Mouse (Mus musculus) MEL (cell line): ENCODE measurements around the gene Smoc1. TPM values are rescaled to one million over a fixed set of nuclear protein-coding genes. Genes with fewer than 3 reads are reported as not detected.

Experiments
- DNase-seq: peaks from one replicate; pipeline ENCODE4 v3.0.0; 2011; ENCODE audit warnings: low read depth, low spot score
- H3K27ac ChIP-seq: 2 replicates; pipeline ENCODE4 v1.5.1; 2012; ENCODE audit warnings: low read depth, mild to moderate bottlenecking, control low read depth, low read length, moderate library complexity; ENCODE audit not compliant: control insufficient read depth
- H3K27me3 ChIP-seq, 2 experiments: fragments of 150-350 bp in 1 of 2; sonication (generic) in 1 of 2; 2 replicates each; pipeline ENCODE4 v1.6.1; 2012; ENCODE audit warnings: low read length in 2 of 2, mild to moderate bottlenecking in 2 of 2, improper control_type of control experiment in 1 of 2, moderate library complexity in 1 of 2; ENCODE audit not compliant: insufficient read depth in 2 of 2, control insufficient read depth in 1 of 2
- H3K36me3 ChIP-seq, 2 experiments: 2 replicates each; pipeline ENCODE4 v1.6.1; 2012 to 2014; ENCODE audit warnings: low read length in 2 of 2, improper control_type of control experiment in 1 of 2, inconsistent platforms in 1 of 2, mild to moderate bottlenecking in 1 of 2; ENCODE audit not compliant: insufficient read depth in 2 of 2, control insufficient read depth in 1 of 2
- H3K4me1 ChIP-seq, 2 experiments: fragments of 150-350 bp in 1 of 2; sonication (generic) in 1 of 2; 2 replicates each; pipeline ENCODE4 v1.6.1; 2012; ENCODE audit warnings: low read length in 2 of 2, improper control_type of control experiment in 1 of 2, mild to moderate bottlenecking in 1 of 2; ENCODE audit not compliant: insufficient read depth in 2 of 2, control insufficient read depth in 1 of 2
- H3K4me3 ChIP-seq, 2 experiments: fragments of 150-350 bp in 1 of 2; sonication (generic) in 1 of 2; 2 replicates each; pipeline ENCODE4 v1.5.1; 2012; ENCODE audit warnings: low read depth in 2 of 2, low read length in 2 of 2, mild to moderate bottlenecking in 2 of 2, moderate library complexity in 2 of 2, control low read depth in 1 of 2, improper control_type of control experiment in 1 of 2; ENCODE audit not compliant: control insufficient read depth in 1 of 2, insufficient read depth in 1 of 2
- H3K79me2 ChIP-seq: 2 replicates; pipeline ENCODE4 v1.6.1; 2012; ENCODE audit warnings: mild to moderate bottlenecking, low read length, moderate library complexity; ENCODE audit not compliant: control insufficient read depth, poor library complexity, insufficient read depth
- H3K9ac ChIP-seq: 2 replicates; pipeline ENCODE4 v1.6.1; 2012; ENCODE audit warnings: low read depth, mild to moderate bottlenecking, control low read depth, low read length, moderate library complexity; ENCODE audit not compliant: control insufficient read depth, poor library complexity, severe bottlenecking
- H3K9me3 ChIP-seq: fragments of 150-350 bp; sonication (generic); replicated peaks from 2 replicates; pipeline ENCODE4 v1.6.1; 2012; ENCODE audit warnings: mild to moderate bottlenecking, low read length, improper control_type of control experiment, moderate library complexity; ENCODE audit not compliant: insufficient read depth
- BHLHE40 ChIP-seq: IDR thresholded peaks from 2 replicates; pipeline ENCODE4 v1.6.1; 2012; ENCODE audit warnings: low read depth, mild to moderate bottlenecking, inconsistent platforms, low read length, improper control_type of control experiment, borderline replicate concordance
- EP300 ChIP-seq, 2 experiments: IDR thresholded peaks; 2 replicates each; pipeline ENCODE4 v1.6.1; 2011; ENCODE audit warnings: improper control_type of control experiment in 2 of 2, low read length in 2 of 2, low read depth in 1 of 2, mild to moderate bottlenecking in 1 of 2
- ETS1 ChIP-seq: IDR thresholded peaks from 2 replicates; pipeline ENCODE4 v1.6.1; 2012; ENCODE audit warnings: low read depth, mild to moderate bottlenecking, inconsistent platforms, low read length, improper control_type of control experiment, moderate library complexity
- GATA1 ChIP-seq: IDR thresholded peaks from 2 replicates; pipeline ENCODE4 v1.6.1; 2011; ENCODE audit warnings: low read depth, low read length, improper control_type of control experiment
- MAX ChIP-seq: IDR thresholded peaks from 2 replicates; pipeline ENCODE4 v1.6.1; 2011; ENCODE audit warnings: low read length, improper control_type of control experiment
- MAZ ChIP-seq: IDR thresholded peaks from 2 replicates; pipeline ENCODE4 v1.6.1; 2012; ENCODE audit warnings: low read depth, mild to moderate bottlenecking, inconsistent platforms, low read length, improper control_type of control experiment
- MEF2A ChIP-seq: IDR thresholded peaks from 2 replicates; pipeline ENCODE4 v1.6.1; 2014; ENCODE audit warnings: low read depth, mild to moderate bottlenecking, inconsistent platforms, low read length, improper control_type of control experiment; ENCODE audit not compliant: poor library complexity, insufficient replicate concordance, severe bottlenecking; ENCODE audit errors: extremely low read depth
- MXI1 ChIP-seq: IDR thresholded peaks from 2 replicates; pipeline ENCODE4 v1.6.1; 2011; ENCODE audit warnings: mild to moderate bottlenecking, low read depth, low read length, improper control_type of control experiment
- SMC3 ChIP-seq: IDR thresholded peaks from 2 replicates; pipeline ENCODE4 v1.6.1; 2011; ENCODE audit warnings: low read depth, low read length, improper control_type of control experiment
- TAL1 ChIP-seq: IDR thresholded peaks from 2 replicates; pipeline ENCODE4 v1.6.1; 2012; ENCODE audit warnings: mild to moderate bottlenecking, inconsistent platforms, low read length, moderate library complexity, mixed read lengths
- TBP ChIP-seq: IDR thresholded peaks from 2 replicates; pipeline ENCODE4 v1.8.0; 2011; ENCODE audit warnings: low read depth, low read length, improper control_type of control experiment
- TCF12 ChIP-seq: IDR thresholded peaks from 2 replicates; pipeline ENCODE4 v1.6.1; 2014; ENCODE audit warnings: low read depth, mild to moderate bottlenecking, inconsistent platforms, low read length, improper control_type of control experiment, moderate library complexity
- UBTF ChIP-seq: IDR thresholded peaks from 2 replicates; pipeline ENCODE4 v1.6.1; 2012; ENCODE audit warnings: low read depth, mild to moderate bottlenecking, inconsistent platforms, low read length, improper control_type of control experiment, moderate library complexity, borderline replicate concordance; ENCODE audit not compliant: insufficient read depth
- USF1 ChIP-seq: IDR thresholded peaks from 2 replicates; pipeline ENCODE4 v1.6.1; 2014; ENCODE audit warnings: low read depth, mild to moderate bottlenecking, inconsistent platforms, low read length, improper control_type of control experiment, moderate library complexity
- ZKSCAN1 ChIP-seq: IDR thresholded peaks from 2 replicates; pipeline ENCODE4 v1.6.1; 2012; ENCODE audit warnings: low read depth, mild to moderate bottlenecking, inconsistent platforms, low read length, improper control_type of control experiment, moderate library complexity
- ZNF384 ChIP-seq: IDR thresholded peaks from 2 replicates; pipeline ENCODE4 v1.6.1; 2012; ENCODE audit warnings: low read depth, mild to moderate bottlenecking, inconsistent platforms, low read length, improper control_type of control experiment
- polyA plus RNA-seq, 2 experiments: library from polyadenylated mRNA; stranded (reverse) in 1 of 2; unstranded in 1 of 2; fragments of >175 nt in 1 of 2; fragments of >200 nt in 1 of 2; gene quantifications; 2 replicates each; pipeline versions ENCODE4 v1.2.1 to v1.2.4; 2012; ENCODE audit warnings: low replicate concordance in 2 of 2, low read depth in 1 of 2; ENCODE audit not compliant: insufficient read length in 2 of 2, insufficient read depth in 1 of 2, missing spikeins in 1 of 2
- total RNA-seq: library from RNA; depleted of rRNA; stranded (reverse); fragments of 300-350 nt; gene quantifications from 2 replicates; pipeline ENCODE4 v1.2.3, GENCODE M21; 2012

The Smoc1 gene
- total and polyA plus RNA-seq, 3 experiments, result 18.8 to 23.3 TPM; not detected in 1

- Histone ChIP-seq H3K79me2 (no peaks in the 10 kb centered on the region), H3K27ac (no peak overlapping the region), H3K36me3 (no peaks in the 10 kb centered on the region; a peak in 1 of 4 replicates), H3K27me3 (no peaks in the 10 kb centered on the region), H3K9me3 (no peaks in the 10 kb centered on the region), H3K4me1 (peaks cover 0 to 4% of the 10 kb centered on the region in 2 experiments; a peak in 2 of 4 replicates), H3K4me3 (no peak overlapping the region), H3K9ac (no peak overlapping the region)
- DNase-seq, result peak; percentile 42
- TF ChIP-seq BHLHE40 (peak; percentile 42; the same call in 1 of the 2 replicates), UBTF (no peak), MAZ (no peak), MAX (0 out of 2 replicates have a peak, but pooled peaks have one; percentile 15), TBP (peak; percentile 95)
Observed at GRCm38 (mm10) chr12:81193968-81194367, 167.4 kb downstream of the Smoc1 start.

- H3K9ac ChIP-seq, result no peak overlapping the region
- DNase-seq, result peak; percentile 60
- TF ChIP-seq ETS1 (0 out of 2 replicates have a peak, but pooled peaks have one; percentile 25), MEF2A (no peak), TCF12 (peak; percentile 87), SMC3 (no peak), UBTF (no peak), MXI1 (no peak), ZNF384 (peak; percentile 84), TAL1 (peak; percentile 86), GATA1 (peak; percentile 61), ZKSCAN1 (peak; percentile 63; the same call in 1 of the 2 replicates), EP300 (IDR thresholded peaks at IDR 0.05; ENCODE audit: low read depth in 1 of 2, low read length in 2 of 2) (peak; percentile 76 to 81), USF1 (peak; percentile 64; the same call in 1 of the 2 replicates)
- H3K9me3 ChIP-seq, result no peaks in the 10 kb centered on the region
- H3K36me3 ChIP-seq, result no peaks in the 10 kb centered on the region; a peak in 1 of 4 replicates
- H3K79me2 ChIP-seq, result no peaks in the 10 kb centered on the region
- H3K4me3 ChIP-seq, result no peak overlapping the region
- no peak overlapping the region for H3K27ac ChIP-seq
- H3K27me3 ChIP-seq, result no peaks in the 10 kb centered on the region
- H3K4me1 ChIP-seq, result peaks cover 0 to 4% of the 10 kb centered on the region in 2 experiments; a peak in 2 of 4 replicates
Observed at GRCm38 (mm10) chr12:81197468-81198075, 171.0 kb downstream of the Smoc1 start.
